Mouse (Mus musculus): ENCODE data around the gene Wdr24. TPM values are rescaled to one million over a fixed set of nuclear protein-coding genes. Genes with fewer than 3 reads are reported as not detected.

Gene Wdr24
- polyA plus RNA-seq, 1 experiment from 2014 or later = 17.3 TPM

GRCm38 (mm10) chr17:25844396-25844901, 21.0 kb downstream of the Wdr24 start, which contains the start of gene Rhot2:
Rhot2 (minus strand) TSS chr17:25844851.
- H3K4me3 ChIP-seq (ENCODE audit: control insufficient read depth in 1 of 2, insufficient read depth in 1 of 2, low read depth in 1 of 2, low read length in 2 of 2) = peak within 1 kb of the TSS; percentile 76 to 91
- H3K27ac ChIP-seq (replicated peaks in 1 of 2; ENCODE audit: control insufficient read depth in 1 of 2, insufficient read depth in 1 of 2, low read depth in 2 of 2, low read length in 2 of 2) = peak within 1 kb of the TSS; percentile 28 to 89
- H3K27me3 ChIP-seq (ENCODE audit: control insufficient read depth, insufficient read depth, low read length) = no peaks in the 10 kb centered on the region
- peak; percentile 92 for ATAC-seq (ENCODE audit: insufficient number of reproducible peaks, insufficient read depth, low FRiP score, low read depth)
- H3K4me2 ChIP-seq (ENCODE audit: low read length) = peak within 1 kb of the TSS; percentile 88
- H3K4me1 ChIP-seq (ENCODE audit: control insufficient read depth in 2 of 2, insufficient read depth in 2 of 2, low read length in 2 of 2) = peaks cover 5 to 15% of the 10 kb centered on the region in 2 experiments
- 2% methylated on average over 14 of the region's 21 CpGs for WGBS
- peaks cover 50% of the 10 kb centered on the region for H3K36me3 ChIP-seq (ENCODE audit: control insufficient read depth, insufficient read depth, low read length)
- H3K9ac ChIP-seq (ENCODE audit: low read length) = peak within 1 kb of the TSS; percentile 96
- H3K9me3 ChIP-seq (ENCODE audit: control insufficient read depth, low read length) = no peaks in the 10 kb centered on the region

- 77% methylated on average over 6 of the region's 6 CpGs for WGBS
- H3K27ac ChIP-seq (replicated peaks in 1 of 2; ENCODE audit: control insufficient read depth in 1 of 2, insufficient read depth in 1 of 2, low read depth in 2 of 2, low read length in 2 of 2) = no peak overlapping the region
- H3K9me3 ChIP-seq (ENCODE audit: control insufficient read depth, low read length) = no peaks in the 10 kb centered on the region
- ATAC-seq (ENCODE audit: insufficient number of reproducible peaks, insufficient read depth, low FRiP score, low read depth) = no peak
- no peaks in the 10 kb centered on the region for H3K27me3 ChIP-seq (ENCODE audit: control insufficient read depth, insufficient read depth, low read length)
- H3K4me1 ChIP-seq (ENCODE audit: control insufficient read depth in 2 of 2, insufficient read depth in 2 of 2, low read length in 2 of 2) = peaks cover 5 to 18% of the 10 kb centered on the region in 2 experiments; a peak in 3 of 4 replicates
- H3K4me3 ChIP-seq (ENCODE audit: control insufficient read depth in 1 of 2, insufficient read depth in 1 of 2, low read depth in 1 of 2, low read length in 2 of 2) = no peak overlapping the region
- no peak overlapping the region for H3K9ac ChIP-seq (ENCODE audit: low read length)
- H3K36me3 ChIP-seq (ENCODE audit: control insufficient read depth, insufficient read depth, low read length) = peaks cover 27% of the 10 kb centered on the region
- H3K4me2 ChIP-seq (ENCODE audit: low read length) = no peak overlapping the region
These were observed 36.8 kb downstream of the Wdr24 start for GRCm38 (mm10) chr17:25860229-25860628.

- WGBS = 4% methylated on average over 64 of the region's 65 CpGs
- no peaks in the 10 kb centered on the region for H3K27me3 ChIP-seq (ENCODE audit: control insufficient read depth, insufficient read depth, low read length)
- H3K4me3 ChIP-seq (ENCODE audit: control insufficient read depth in 1 of 2, insufficient read depth in 1 of 2, low read depth in 1 of 2, low read length in 2 of 2) = peak within 1 kb of the TSS; percentile 50 to 67
- peaks cover 5 to 18% of the 10 kb centered on the region in 2 experiments; a peak in 3 of 4 replicates for H3K4me1 ChIP-seq (ENCODE audit: control insufficient read depth in 2 of 2, insufficient read depth in 2 of 2, low read length in 2 of 2)
- peaks cover 31% of the 10 kb centered on the region for H3K36me3 ChIP-seq (ENCODE audit: control insufficient read depth, insufficient read depth, low read length)
- peak within 1 kb of the TSS; percentile 83 for H3K9ac ChIP-seq (ENCODE audit: low read length)
- peak within 1 kb of the TSS; percentile 20 to 80; a peak in 2 of 4 replicates for H3K27ac ChIP-seq (replicated peaks in 1 of 2; ENCODE audit: control insufficient read depth in 1 of 2, insufficient read depth in 1 of 2, low read depth in 2 of 2, low read length in 2 of 2)
- no peaks in the 10 kb centered on the region for H3K9me3 ChIP-seq (ENCODE audit: control insufficient read depth, low read length)
- H3K4me2 ChIP-seq (ENCODE audit: low read length) = peak within 1 kb of the TSS; percentile 95
- ATAC-seq (ENCODE audit: insufficient number of reproducible peaks, insufficient read depth, low FRiP score, low read depth) = peak; percentile 83
These were observed 37.6 kb downstream of the Wdr24 start, which contains the start of gene Wdr90 for GRCm38 (mm10) chr17:25860832-25861703. Wdr90 (minus strand) TSS chr17:25861501.

- H3K4me2 ChIP-seq (ENCODE audit: low read length) = peak overlapping the region; percentile 95
- no peaks in the 10 kb centered on the region for H3K27me3 ChIP-seq (ENCODE audit: control insufficient read depth, insufficient read depth, low read length)
- H3K36me3 ChIP-seq (ENCODE audit: control insufficient read depth, insufficient read depth, low read length) = peaks cover 36% of the 10 kb centered on the region
- H3K27ac ChIP-seq (replicated peaks in 1 of 2; ENCODE audit: control insufficient read depth in 1 of 2, insufficient read depth in 1 of 2, low read depth in 2 of 2, low read length in 2 of 2) = peak overlapping the region; percentile 20 to 80; a peak in 2 of 4 replicates
- no peak for ATAC-seq (ENCODE audit: insufficient number of reproducible peaks, insufficient read depth, low FRiP score, low read depth)
- peak overlapping the region; percentile 50 to 67 for H3K4me3 ChIP-seq (ENCODE audit: control insufficient read depth in 1 of 2, insufficient read depth in 1 of 2, low read depth in 1 of 2, low read length in 2 of 2)
- H3K9me3 ChIP-seq (ENCODE audit: control insufficient read depth, low read length) = no peaks in the 10 kb centered on the region
- peak overlapping the region; percentile 83 for H3K9ac ChIP-seq (ENCODE audit: low read length)
- H3K4me1 ChIP-seq (ENCODE audit: control insufficient read depth in 2 of 2, insufficient read depth in 2 of 2, low read length in 2 of 2) = peaks cover 7 to 24% of the 10 kb centered on the region in 2 experiments; a peak in 3 of 4 replicates
- WGBS = 15% methylated on average over 6 of the region's 6 CpGs
These were observed 38.5 kb downstream of the Wdr24 start for GRCm38 (mm10) chr17:25861704-25862612.

- peaks cover 9 to 32% of the 10 kb centered on the region in 2 experiments for H3K4me1 ChIP-seq (ENCODE audit: control insufficient read depth in 2 of 2, insufficient read depth in 2 of 2, low read length in 2 of 2)
- peaks cover 36% of the 10 kb centered on the region for H3K36me3 ChIP-seq (ENCODE audit: control insufficient read depth, insufficient read depth, low read length)
- H3K4me3 ChIP-seq (ENCODE audit: control insufficient read depth in 1 of 2, insufficient read depth in 1 of 2, low read depth in 1 of 2, low read length in 2 of 2) = no peak overlapping the region
- no peaks in the 10 kb centered on the region for H3K27me3 ChIP-seq (ENCODE audit: control insufficient read depth, insufficient read depth, low read length)
- H3K27ac ChIP-seq (replicated peaks in 1 of 2; ENCODE audit: control insufficient read depth in 1 of 2, insufficient read depth in 1 of 2, low read depth in 2 of 2, low read length in 2 of 2) = no peak overlapping the region
- no peak overlapping the region for H3K4me2 ChIP-seq (ENCODE audit: low read length)
- H3K9ac ChIP-seq (ENCODE audit: low read length) = no peak overlapping the region
- 90% methylated on average over 6 of the region's 6 CpGs for WGBS
- no peaks in the 10 kb centered on the region for H3K9me3 ChIP-seq (ENCODE audit: control insufficient read depth, low read length)
- no peak for ATAC-seq (ENCODE audit: insufficient number of reproducible peaks, insufficient read depth, low FRiP score, low read depth)
These were observed 40.3 kb downstream of the Wdr24 start for GRCm38 (mm10) chr17:25863681-25864080.

GRCm38 (mm10) chr17:25864311-25864710, 40.9 kb downstream of the Wdr24 start:
- 90% methylated on average over 14 of the region's 14 CpGs for WGBS
- H3K9me3 ChIP-seq (ENCODE audit: control insufficient read depth, low read length) = no peaks in the 10 kb centered on the region
- ATAC-seq (ENCODE audit: insufficient number of reproducible peaks, insufficient read depth, low FRiP score, low read depth) = no peak
- no peak overlapping the region for H3K27ac ChIP-seq (replicated peaks in 1 of 2; ENCODE audit: control insufficient read depth in 1 of 2, insufficient read depth in 1 of 2, low read depth in 2 of 2, low read length in 2 of 2)
- H3K4me1 ChIP-seq (ENCODE audit: control insufficient read depth in 2 of 2, insufficient read depth in 2 of 2, low read length in 2 of 2) = peaks cover 12 to 37% of the 10 kb centered on the region in 2 experiments
- no peak overlapping the region for H3K9ac ChIP-seq (ENCODE audit: low read length)
- H3K4me2 ChIP-seq (ENCODE audit: low read length) = no peak overlapping the region
- peaks cover 36% of the 10 kb centered on the region for H3K36me3 ChIP-seq (ENCODE audit: control insufficient read depth, insufficient read depth, low read length)
- no peaks in the 10 kb centered on the region for H3K27me3 ChIP-seq (ENCODE audit: control insufficient read depth, insufficient read depth, low read length)
- H3K4me3 ChIP-seq (ENCODE audit: control insufficient read depth in 1 of 2, insufficient read depth in 1 of 2, low read depth in 1 of 2, low read length in 2 of 2) = no peak overlapping the region

- no peak overlapping the region for H3K9ac ChIP-seq (ENCODE audit: low read length)
- peaks cover 36% of the 10 kb centered on the region for H3K36me3 ChIP-seq (ENCODE audit: control insufficient read depth, insufficient read depth, low read length)
- peaks cover 12 to 37% of the 10 kb centered on the region in 2 experiments for H3K4me1 ChIP-seq (ENCODE audit: control insufficient read depth in 2 of 2, insufficient read depth in 2 of 2, low read length in 2 of 2)
- 86% methylated on average over 11 of the region's 11 CpGs for WGBS
- H3K27ac ChIP-seq (replicated peaks in 1 of 2; ENCODE audit: control insufficient read depth in 1 of 2, insufficient read depth in 1 of 2, low read depth in 2 of 2, low read length in 2 of 2) = no peak overlapping the region
- no peak overlapping the region for H3K4me2 ChIP-seq (ENCODE audit: low read length)
- no peaks in the 10 kb centered on the region for H3K27me3 ChIP-seq (ENCODE audit: control insufficient read depth, insufficient read depth, low read length)
- no peaks in the 10 kb centered on the region for H3K9me3 ChIP-seq (ENCODE audit: control insufficient read depth, low read length)
- ATAC-seq (ENCODE audit: insufficient number of reproducible peaks, insufficient read depth, low FRiP score, low read depth) = no peak
- no peak overlapping the region for H3K4me3 ChIP-seq (ENCODE audit: control insufficient read depth in 1 of 2, insufficient read depth in 1 of 2, low read depth in 1 of 2, low read length in 2 of 2)
These were observed 41.9 kb downstream of the Wdr24 start for GRCm38 (mm10) chr17:25865288-25865687.
